Mouse (Mus musculus): Measurements from ENCODE around the gene Gm21983.

Gene Gm21983

GRCm38 (mm10) chr7:27180837-27181695 lies at the start of gene Gm21983, which contains the start of gene Mia:
Gene Gm21983 (minus strand): TSS chr7:27181086.
Gene Mia (minus strand): TSS chr7:27181157.
- in situ Hi-C loops (cut with MboI; ENCODE audit: low pct_unique_long_range_greater_than_20kb in 1 of 2, low sequenced_read_pairs in 2 of 2, unreplicated experiment in 1 of 2) = no loop called here

GRCm38 (mm10) chr7:27228865-27229264 lies 48.0 kb upstream of the Gm21983 start:
- in situ Hi-C loops (cut with MboI; ENCODE audit: low pct_unique_long_range_greater_than_20kb in 1 of 2, low sequenced_read_pairs in 2 of 2, unreplicated experiment in 1 of 2) = no loop called here

- in situ Hi-C loops (cut with MboI; ENCODE audit: low pct_unique_long_range_greater_than_20kb in 1 of 2, low sequenced_read_pairs in 2 of 2, unreplicated experiment in 1 of 2) = no loop called here
These were observed 47.5 kb upstream of the Gm21983 start, which contains the start of gene Itpkc for GRCm38 (mm10) chr7:27228281-27228821. Gene Itpkc (minus strand): TSS chr7:27228661.

GRCm38 (mm10) chr7:27227676-27228075 lies 46.8 kb upstream of the Gm21983 start:
- in situ Hi-C loops (cut with MboI; ENCODE audit: low pct_unique_long_range_greater_than_20kb in 1 of 2, low sequenced_read_pairs in 2 of 2, unreplicated experiment in 1 of 2) = no loop called here

- in situ Hi-C loops (cut with MboI; ENCODE audit: low pct_unique_long_range_greater_than_20kb in 1 of 2, low sequenced_read_pairs in 2 of 2, unreplicated experiment in 1 of 2) = no loop called here
These were observed 46.4 kb upstream of the Gm21983 start for GRCm38 (mm10) chr7:27227276-27227675.

- in situ Hi-C loops (cut with MboI; ENCODE audit: low pct_unique_long_range_greater_than_20kb in 1 of 2, low sequenced_read_pairs in 2 of 2, unreplicated experiment in 1 of 2) = no loop called here
These were observed 44.1 kb upstream of the Gm21983 start for GRCm38 (mm10) chr7:27224877-27225575.

- in situ Hi-C loops (cut with MboI; ENCODE audit: low pct_unique_long_range_greater_than_20kb in 1 of 2, low sequenced_read_pairs in 2 of 2, unreplicated experiment in 1 of 2) = no loop called here
These were observed 41.7 kb upstream of the Gm21983 start for GRCm38 (mm10) chr7:27222538-27222937.

GRCm38 (mm10) chr7:27221939-27222338 lies 41.1 kb upstream of the Gm21983 start:
- in situ Hi-C loops (cut with MboI; ENCODE audit: low pct_unique_long_range_greater_than_20kb in 1 of 2, low sequenced_read_pairs in 2 of 2, unreplicated experiment in 1 of 2) = no loop called here

- in situ Hi-C loops (cut with MboI; ENCODE audit: low pct_unique_long_range_greater_than_20kb in 1 of 2, low sequenced_read_pairs in 2 of 2, unreplicated experiment in 1 of 2) = no loop called here
These were observed 39.1 kb upstream of the Gm21983 start for GRCm38 (mm10) chr7:27219937-27220336.

GRCm38 (mm10) chr7:27218586-27218985 lies 37.7 kb upstream of the Gm21983 start:
- in situ Hi-C loops (cut with MboI; ENCODE audit: low pct_unique_long_range_greater_than_20kb in 1 of 2, low sequenced_read_pairs in 2 of 2, unreplicated experiment in 1 of 2) = no loop called here

GRCm38 (mm10) chr7:27212626-27213025 lies 31.7 kb upstream of the Gm21983 start:
- in situ Hi-C loops (cut with MboI; ENCODE audit: low pct_unique_long_range_greater_than_20kb in 1 of 2, low sequenced_read_pairs in 2 of 2, unreplicated experiment in 1 of 2) = no loop called here

GRCm38 (mm10) chr7:27203730-27204449 lies 23.0 kb upstream of the Gm21983 start:
- in situ Hi-C loops (cut with MboI; ENCODE audit: low pct_unique_long_range_greater_than_20kb in 1 of 2, low sequenced_read_pairs in 2 of 2, unreplicated experiment in 1 of 2) = no loop called here

GRCm38 (mm10) chr7:27198779-27199178 lies 17.9 kb upstream of the Gm21983 start:
- in situ Hi-C loops (cut with MboI; ENCODE audit: low pct_unique_long_range_greater_than_20kb in 1 of 2, low sequenced_read_pairs in 2 of 2, unreplicated experiment in 1 of 2) = no loop called here

- in situ Hi-C loops (cut with MboI; ENCODE audit: low pct_unique_long_range_greater_than_20kb in 1 of 2, low sequenced_read_pairs in 2 of 2, unreplicated experiment in 1 of 2) = no loop called here
These were observed 17.5 kb upstream of the Gm21983 start for GRCm38 (mm10) chr7:27198355-27198754.

- in situ Hi-C loops (cut with MboI; ENCODE audit: low pct_unique_long_range_greater_than_20kb in 1 of 2, low sequenced_read_pairs in 2 of 2, unreplicated experiment in 1 of 2) = no loop called here
These were observed 16.7 kb upstream of the Gm21983 start for GRCm38 (mm10) chr7:27197634-27198033.

GRCm38 (mm10) chr7:27197136-27197535 lies 16.2 kb upstream of the Gm21983 start:
- in situ Hi-C loops (cut with MboI; ENCODE audit: low pct_unique_long_range_greater_than_20kb in 1 of 2, low sequenced_read_pairs in 2 of 2, unreplicated experiment in 1 of 2) = no loop called here

- in situ Hi-C loops (cut with MboI; ENCODE audit: low pct_unique_long_range_greater_than_20kb in 1 of 2, low sequenced_read_pairs in 2 of 2, unreplicated experiment in 1 of 2) = no loop called here
These were observed 15.1 kb upstream of the Gm21983 start, which contains the start of the genes BC024978 and Snrpa for GRCm38 (mm10) chr7:27195681-27196611. Gene BC024978 (plus strand): TSS chr7:27195781. Gene Snrpa (minus strand): TSS chr7:27196271.

- in situ Hi-C loops (cut with MboI; ENCODE audit: low pct_unique_long_range_greater_than_20kb in 1 of 2, low sequenced_read_pairs in 2 of 2, unreplicated experiment in 1 of 2) = no loop called here
These were observed 12.8 kb upstream of the Gm21983 start for GRCm38 (mm10) chr7:27193731-27194130.

Measured in mouse embryonic stem cell (cell line).